Mouse (Mus musculus) kidney, embryonic 15.5 days (tissue): Measurements from ENCODE around the gene Cfdp1. TPM values are rescaled to one million over a fixed set of nuclear protein-coding genes. Genes with fewer than 3 reads are reported as not detected.
A peak's percentile ranks its signal among the peaks of the same experiment; 100 is the strongest.

Experiments used
- ATAC-seq: fragments of 200-750 bp; cut with Nextera tagmentation; replicated peaks from 2 replicates; pipeline ENCODE4 v1.8.0; 2017; ENCODE audit warnings: moderate TSS enrichment; ENCODE audit not compliant: low FRiP score
- H3K27ac ChIP-seq: fragments of 300-500 bp; sonication (generic); 2 replicates; pipeline ENCODE4 v1.5.1; 2015; ENCODE audit warnings: mild to moderate bottlenecking, inconsistent platforms
- H3K27me3 ChIP-seq: fragments of 300-500 bp; sonication (generic); 2 replicates; pipeline ENCODE4 v1.6.1; 2015; ENCODE audit warnings: inconsistent platforms
- H3K36me3 ChIP-seq: fragments of 300-500 bp; sonication (generic); 2 replicates; pipeline ENCODE4 v1.6.1; 2015; ENCODE audit warnings: inconsistent platforms
- H3K4me1 ChIP-seq: fragments of 300-500 bp; sonication (generic); 2 replicates; pipeline ENCODE4 v1.6.1; 2015; ENCODE audit warnings: inconsistent platforms
- H3K4me2 ChIP-seq: fragments of 300-500 bp; sonication (generic); 2 replicates; pipeline ENCODE4 v1.6.1; 2015; ENCODE audit warnings: moderate library complexity, mild to moderate bottlenecking, inconsistent platforms
- H3K4me3 ChIP-seq: fragments of 300-500 bp; sonication (generic); replicated peaks from 2 replicates; pipeline ENCODE4 v1.5.1; 2015; ENCODE audit warnings: mild to moderate bottlenecking, inconsistent platforms
- H3K9ac ChIP-seq: fragments of 300-500 bp; sonication (generic); 2 replicates; pipeline ENCODE4 v1.6.1; 2015; ENCODE audit warnings: mild to moderate bottlenecking, inconsistent platforms
- H3K9me3 ChIP-seq: fragments of 300-500 bp; sonication (generic); replicated peaks from 2 replicates; pipeline ENCODE4 v1.6.1; 2016; ENCODE audit warnings: inconsistent platforms
- WGBS: fragments of 180-500 bp; shearing (Covaris S2); methylation state at CpG from one replicate; pipeline ENCODE4 v1.1.7; 2015; ENCODE audit warnings: mixed read lengths; 5-methylcytosine and 5-hydroxymethylcytosine counted together
- polyA plus RNA-seq: library from polyadenylated mRNA; unstranded; fragments of >200 nt; fragmentation: Nextera tagmentation; extraction: Ambion mirVana; gene quantifications from 2 replicates; pipeline ENCODE4 v1.2.1, GENCODE M21; 2015

Cfdp1 gene
- polyA plus RNA-seq, 1 experiment from 2014 or later = 233 TPM

DNA sequence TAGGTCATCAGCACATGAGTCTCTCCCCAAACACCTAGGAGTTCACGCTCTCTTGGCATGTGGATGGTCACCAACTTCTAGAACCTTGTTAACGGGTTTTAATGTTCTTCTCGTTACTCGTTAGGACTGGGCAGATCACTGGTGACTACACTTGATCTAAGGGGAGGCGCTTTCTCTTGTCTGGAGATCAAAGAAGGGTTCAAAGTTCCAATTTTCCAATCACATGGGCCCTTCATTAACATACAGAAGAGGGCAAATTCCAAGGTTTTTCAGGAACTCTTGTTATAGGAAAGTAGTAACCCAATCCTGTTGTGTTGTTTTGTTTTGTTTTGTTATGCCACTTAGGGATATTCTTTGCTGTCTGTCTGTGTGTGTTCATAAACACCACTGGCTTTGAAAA is 95.3 kb downstream of the Cfdp1 start:
- Histone ChIP-seq H3K4me3 (no peak overlapping the region), H3K9me3 (no peaks in the 10 kb centered on the region), H3K27me3 (no peaks in the 10 kb centered on the region), H3K36me3 (no peaks in the 10 kb centered on the region), H3K4me1 (peaks cover 14% of the 10 kb centered on the region), H3K27ac (no peak overlapping the region), H3K9ac (no peak overlapping the region), H3K4me2 (no peak overlapping the region)
- ATAC-seq = no peak
- WGBS = 81% methylated on average over 5 of the region's 5 CpGs

DNA sequence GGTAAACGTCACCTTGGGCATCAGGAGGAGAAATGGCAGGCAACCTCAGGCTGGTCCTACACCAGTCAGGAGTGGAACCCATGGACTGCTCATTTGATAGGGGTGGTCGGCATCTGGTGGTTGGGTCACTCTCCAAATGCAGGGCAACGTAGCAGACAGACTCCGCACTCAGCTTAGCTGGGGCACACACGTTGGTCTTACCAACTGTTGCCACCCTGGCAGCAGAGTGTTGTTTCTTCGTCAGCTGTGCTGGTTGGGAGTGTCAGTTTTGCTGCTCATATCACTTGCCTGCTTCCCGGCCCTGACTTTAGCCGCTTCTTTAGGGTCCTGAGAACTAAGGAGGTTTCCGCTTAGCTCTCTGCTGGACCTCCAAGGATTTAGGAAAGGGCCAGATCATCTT is 96.5 kb downstream of the Cfdp1 start:
- no peak for ATAC-seq
- Histone ChIP-seq H3K4me3 (no peak overlapping the region), H3K4me1 (peaks cover 20% of the 10 kb centered on the region), H3K27ac (no peak overlapping the region), H3K27me3 (no peaks in the 10 kb centered on the region), H3K36me3 (no peaks in the 10 kb centered on the region), H3K9ac (no peak overlapping the region), H3K9me3 (no peaks in the 10 kb centered on the region), H3K4me2 (no peak overlapping the region)
- WGBS = 89% methylated on average over 9 of the region's 9 CpGs

DNA sequence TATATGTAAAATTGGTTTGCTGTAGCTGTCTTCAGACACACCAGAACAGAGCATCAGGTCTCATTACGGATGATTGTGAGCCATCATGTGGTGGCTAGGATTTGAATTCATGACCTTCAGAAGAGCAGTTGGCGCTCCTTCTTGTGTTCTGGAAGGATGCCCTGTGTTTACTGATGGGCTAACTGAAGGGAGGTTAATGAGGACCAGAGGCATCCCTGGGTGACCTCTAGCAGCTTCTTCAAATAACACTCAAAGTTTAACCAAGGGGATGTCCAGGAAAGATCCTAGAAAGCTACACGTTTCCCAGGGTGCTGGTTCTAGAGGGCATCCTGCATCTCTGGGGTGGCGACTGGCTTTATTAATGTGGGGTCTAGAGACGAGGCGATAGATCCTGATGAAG is 99.4 kb downstream of the Cfdp1 start:
- 67% methylated on average over 6 of the region's 6 CpGs for WGBS
- H3K9ac ChIP-seq = no peak overlapping the region
- H3K27me3 ChIP-seq = no peaks in the 10 kb centered on the region
- H3K36me3 ChIP-seq = no peaks in the 10 kb centered on the region
- no peak overlapping the region for H3K4me2 ChIP-seq
- H3K4me1 ChIP-seq = peaks cover 20% of the 10 kb centered on the region
- H3K4me3 ChIP-seq = no peak overlapping the region
- H3K27ac ChIP-seq = no peak overlapping the region
- no peaks in the 10 kb centered on the region for H3K9me3 ChIP-seq
- ATAC-seq = no peak

DNA sequence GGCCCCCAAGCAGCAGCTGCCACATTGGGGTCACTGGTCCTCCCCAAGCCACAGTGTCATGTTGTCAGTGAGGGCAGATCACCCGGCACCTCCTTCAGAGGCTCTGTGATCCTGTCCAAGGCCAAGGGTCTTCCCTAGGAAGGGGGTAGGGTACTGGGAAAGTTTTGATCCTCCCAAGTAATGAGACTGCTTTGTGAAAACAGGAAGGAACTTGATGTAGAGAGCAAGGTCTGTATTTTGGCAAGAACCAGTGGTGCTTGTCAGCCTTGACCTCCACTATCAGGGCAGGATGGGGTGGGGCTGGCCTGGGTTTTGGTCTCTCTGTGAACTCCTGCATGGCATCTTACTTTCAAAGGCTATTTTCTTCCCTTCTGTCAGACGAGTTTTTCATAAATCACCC is 100.0 kb downstream of the Cfdp1 start:
- Histone ChIP-seq H3K27ac (peak overlapping the region; percentile 63), H3K4me1 (peaks cover 20% of the 10 kb centered on the region), H3K4me2 (0 out of 2 replicates have a peak overlapping the region, but pooled peaks have one; percentile 4), H3K9me3 (no peaks in the 10 kb centered on the region), H3K9ac (no peak overlapping the region), H3K36me3 (no peaks in the 10 kb centered on the region), H3K27me3 (no peaks in the 10 kb centered on the region), H3K4me3 (no peak overlapping the region)
- 10% methylated on average over 2 of the region's 2 CpGs for WGBS
- ATAC-seq = peak; percentile 52; the same call in 1 of the 2 replicates

DNA sequence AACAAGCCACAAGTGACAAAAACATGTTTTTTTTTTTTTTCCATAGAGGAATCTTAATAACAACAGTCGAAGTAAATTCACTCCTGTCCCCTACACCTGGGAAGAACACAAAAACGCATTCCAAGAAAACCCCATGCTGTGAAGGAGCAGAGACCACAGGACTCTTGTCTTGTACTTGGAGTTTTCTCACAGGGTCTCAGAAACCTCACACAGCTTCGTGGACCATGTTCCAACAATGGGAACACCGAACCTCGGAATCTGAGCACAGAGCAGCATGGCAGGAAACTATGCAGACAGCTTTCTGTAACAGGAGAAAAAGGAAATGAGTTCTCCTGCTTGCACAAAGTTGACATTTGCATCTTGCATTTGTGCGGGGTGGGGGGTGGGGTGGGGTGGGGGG is 105.3 kb downstream of the Cfdp1 start:
- no peak for ATAC-seq
- no peaks in the 10 kb centered on the region for H3K9me3 ChIP-seq
- WGBS = 49% methylated on average over 6 of the region's 6 CpGs
- H3K36me3 ChIP-seq = no peaks in the 10 kb centered on the region
- no peak overlapping the region for H3K27ac ChIP-seq
- H3K4me2 ChIP-seq = no peak overlapping the region
- H3K27me3 ChIP-seq = no peaks in the 10 kb centered on the region
- H3K9ac ChIP-seq = no peak overlapping the region
- no peak overlapping the region for H3K4me3 ChIP-seq
- H3K4me1 ChIP-seq = peaks cover 40% of the 10 kb centered on the region

DNA sequence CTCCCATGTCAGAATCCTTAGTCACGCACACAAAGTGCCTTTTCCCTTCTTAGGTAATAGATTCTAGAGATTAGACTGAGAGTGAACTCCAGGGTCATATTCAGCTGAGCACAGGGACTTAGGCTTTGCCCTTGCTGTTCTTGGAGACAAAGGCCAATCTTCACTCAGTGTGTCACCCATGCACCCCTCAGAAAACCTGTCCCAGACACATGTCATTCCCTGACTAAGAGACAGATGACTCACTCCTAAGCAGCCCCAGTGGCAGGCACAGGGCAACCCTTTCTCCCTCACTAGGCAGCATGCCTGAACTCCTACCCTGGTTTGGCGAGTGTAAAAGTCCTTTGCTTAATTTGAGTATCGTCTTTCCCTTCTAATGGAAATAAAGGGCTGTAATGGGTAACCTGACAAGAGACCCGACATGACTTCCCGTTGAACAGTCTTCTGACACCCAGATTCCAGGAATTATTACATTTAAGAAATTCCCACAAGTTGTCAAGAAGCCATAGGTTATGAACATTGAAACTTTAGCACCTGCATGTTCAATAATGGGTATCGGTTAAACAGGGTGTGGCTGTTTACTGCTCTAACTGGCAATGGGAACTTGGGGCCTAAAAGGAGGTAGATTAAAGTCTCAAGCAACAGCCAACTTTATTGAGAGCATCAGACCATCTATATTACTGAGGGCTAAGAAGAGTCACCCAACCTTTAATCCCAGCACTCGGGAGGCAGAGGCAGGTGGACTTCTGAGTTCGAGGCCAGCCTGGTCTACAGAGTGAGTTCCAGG is 106.0 kb downstream of the Cfdp1 start:
- H3K27ac ChIP-seq = peak overlapping the region; percentile 29; the same call in 1 of the 2 replicates
- H3K4me2 ChIP-seq = no peak overlapping the region
- ATAC-seq = no peak
- no peaks in the 10 kb centered on the region for H3K9me3 ChIP-seq
- no peaks in the 10 kb centered on the region for H3K36me3 ChIP-seq
- no peak overlapping the region for H3K9ac ChIP-seq
- no peaks in the 10 kb centered on the region for H3K27me3 ChIP-seq
- 56% methylated on average over 8 of the region's 8 CpGs for whole genome bisulfite sequencing
- no peak overlapping the region for H3K4me3 ChIP-seq
- H3K4me1 ChIP-seq = peaks cover 37% of the 10 kb centered on the region

DNA sequence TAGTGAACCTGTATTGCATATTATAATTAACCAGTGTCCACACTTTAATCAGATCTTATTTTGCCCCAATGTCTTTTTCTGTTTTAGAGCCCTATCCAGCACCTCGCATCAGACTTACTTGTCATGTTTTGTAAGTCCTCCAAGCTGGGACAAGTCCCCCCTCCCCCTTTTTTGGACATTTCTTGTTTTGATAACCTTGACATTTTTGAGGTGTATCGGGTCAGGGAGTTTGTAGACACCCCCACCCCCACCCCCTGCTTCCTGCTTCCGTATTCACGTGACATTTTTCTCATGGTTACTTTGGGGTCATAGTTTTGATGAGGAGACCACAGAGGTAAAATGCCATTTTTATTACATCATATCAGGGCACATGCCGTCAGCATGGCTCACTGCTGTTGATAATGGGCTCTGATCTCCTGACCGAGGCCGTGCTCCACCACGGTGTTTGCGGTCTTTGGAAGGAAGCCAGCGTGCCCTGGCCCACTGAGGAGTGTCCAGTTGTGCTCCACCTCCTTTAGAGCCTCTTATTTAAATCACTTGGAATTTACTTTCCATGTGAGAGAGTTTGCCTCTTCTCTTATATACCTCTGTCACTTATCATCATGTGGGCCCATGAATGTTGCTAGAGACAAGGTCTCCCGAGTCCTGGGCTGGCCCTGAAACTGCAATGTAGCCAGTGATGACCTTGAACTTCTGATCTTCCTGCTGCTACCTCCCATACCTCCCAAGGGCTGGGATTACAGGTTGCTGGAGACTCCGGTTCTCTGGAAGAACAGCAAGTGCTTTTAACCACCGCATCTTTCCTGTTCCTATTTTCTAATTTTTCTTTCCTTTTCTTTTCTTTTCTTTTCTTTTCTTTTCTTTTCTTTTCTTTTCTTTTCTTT is 107.3 kb downstream of the Cfdp1 start:
- WGBS = 47% methylated on average over 13 of the region's 13 CpGs

DNA sequence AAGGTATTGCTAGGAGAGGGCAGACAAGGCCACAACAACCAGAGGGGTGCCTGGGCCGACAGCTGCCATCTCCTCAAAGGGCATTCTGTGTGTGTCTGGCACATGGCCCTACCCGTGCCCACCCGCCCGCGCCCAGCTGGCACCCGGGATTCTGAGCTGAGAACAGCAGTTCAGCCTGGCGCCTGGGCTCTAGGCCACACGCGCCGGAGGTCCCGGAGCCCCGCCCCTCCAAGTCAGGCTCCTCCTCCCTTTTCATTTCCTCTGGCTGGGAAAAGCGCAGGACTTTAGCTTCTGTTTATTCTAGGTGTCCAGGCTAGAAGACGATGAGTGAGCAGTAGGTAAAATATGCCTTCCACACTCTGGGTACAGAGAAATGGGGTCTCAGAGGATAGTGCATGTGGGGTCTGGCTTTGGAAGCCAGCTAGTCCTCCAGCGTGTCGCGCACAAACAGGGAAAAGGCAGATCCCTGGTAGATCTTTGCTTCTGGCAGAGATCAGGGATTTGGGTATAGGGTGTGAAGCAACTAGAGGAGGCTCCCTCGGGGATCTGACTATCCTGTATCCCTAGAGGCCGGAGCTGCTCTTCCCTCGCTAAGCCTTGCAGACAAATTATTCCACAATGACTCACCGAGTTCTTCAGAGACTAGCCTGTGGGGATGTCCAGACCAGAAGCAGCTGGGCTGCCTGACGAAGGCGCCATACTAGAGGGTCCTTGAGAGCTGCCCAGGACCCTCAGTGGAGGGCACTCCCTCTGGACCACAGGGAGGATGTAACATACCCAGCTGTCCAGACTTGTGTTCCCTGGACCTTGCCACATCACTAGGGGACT is 108.3 kb downstream of the Cfdp1 start:
- Histone ChIP-seq H3K9me3 (no peaks in the 10 kb centered on the region), H3K36me3 (no peaks in the 10 kb centered on the region), H3K9ac (0 out of 2 replicates have a peak overlapping the region, but pooled peaks have one; percentile 1), H3K27ac (peak overlapping the region; percentile 66), H3K27me3 (no peaks in the 10 kb centered on the region), H3K4me3 (peak overlapping the region; percentile 21), H3K4me1 (peaks cover 59% of the 10 kb centered on the region), H3K4me2 (peak overlapping the region; percentile 52)
- ATAC-seq = peak; percentile 41
- WGBS = 6% methylated on average over 23 of the region's 23 CpGs

More for the DNA sequence above, 107.3 kb downstream of the Cfdp1 start:
- Histone ChIP-seq H3K9me3 (no peaks in the 10 kb centered on the region), H3K9ac (no peak overlapping the region), H3K4me3 (no peak overlapping the region), H3K27ac (0 out of 2 replicates have a peak overlapping the region, but pooled peaks have one; percentile 66), H3K4me2 (no peak overlapping the region), H3K4me1 (peaks cover 49% of the 10 kb centered on the region), H3K27me3 (no peaks in the 10 kb centered on the region), H3K36me3 (no peaks in the 10 kb centered on the region)
- ATAC-seq = no peak

DNA sequence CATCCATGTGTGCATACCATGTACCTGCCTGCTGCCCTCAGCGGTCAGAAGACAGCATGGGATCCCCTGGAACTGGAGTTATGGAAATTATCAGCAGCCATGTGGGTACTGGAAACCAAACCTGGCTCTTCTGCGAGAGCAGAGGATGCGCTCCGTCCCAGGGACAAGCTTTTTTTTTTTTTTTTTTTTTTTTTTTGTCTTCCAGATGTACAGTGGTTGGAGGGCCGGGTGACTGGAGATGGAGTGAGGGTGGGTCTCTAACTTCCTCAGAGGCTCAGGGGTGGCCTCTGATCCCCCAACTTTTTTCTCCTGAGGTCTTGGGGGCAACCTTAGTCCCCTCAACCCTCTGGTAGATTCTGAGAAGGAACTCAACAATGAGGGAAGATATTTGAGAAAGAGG is 109.0 kb downstream of the Cfdp1 start:
- Histone ChIP-seq H3K27me3 (no peaks in the 10 kb centered on the region), H3K4me1 (peaks cover 67% of the 10 kb centered on the region), H3K4me3 (no peak overlapping the region), H3K36me3 (no peaks in the 10 kb centered on the region), H3K27ac (peak overlapping the region; percentile 66), H3K9me3 (no peaks in the 10 kb centered on the region), H3K4me2 (no peak overlapping the region; the same call in 1 of the 2 replicates), H3K9ac (no peak overlapping the region)
- WGBS = 60% methylated on average over 5 of the region's 5 CpGs
- ATAC-seq = no peak

DNA sequence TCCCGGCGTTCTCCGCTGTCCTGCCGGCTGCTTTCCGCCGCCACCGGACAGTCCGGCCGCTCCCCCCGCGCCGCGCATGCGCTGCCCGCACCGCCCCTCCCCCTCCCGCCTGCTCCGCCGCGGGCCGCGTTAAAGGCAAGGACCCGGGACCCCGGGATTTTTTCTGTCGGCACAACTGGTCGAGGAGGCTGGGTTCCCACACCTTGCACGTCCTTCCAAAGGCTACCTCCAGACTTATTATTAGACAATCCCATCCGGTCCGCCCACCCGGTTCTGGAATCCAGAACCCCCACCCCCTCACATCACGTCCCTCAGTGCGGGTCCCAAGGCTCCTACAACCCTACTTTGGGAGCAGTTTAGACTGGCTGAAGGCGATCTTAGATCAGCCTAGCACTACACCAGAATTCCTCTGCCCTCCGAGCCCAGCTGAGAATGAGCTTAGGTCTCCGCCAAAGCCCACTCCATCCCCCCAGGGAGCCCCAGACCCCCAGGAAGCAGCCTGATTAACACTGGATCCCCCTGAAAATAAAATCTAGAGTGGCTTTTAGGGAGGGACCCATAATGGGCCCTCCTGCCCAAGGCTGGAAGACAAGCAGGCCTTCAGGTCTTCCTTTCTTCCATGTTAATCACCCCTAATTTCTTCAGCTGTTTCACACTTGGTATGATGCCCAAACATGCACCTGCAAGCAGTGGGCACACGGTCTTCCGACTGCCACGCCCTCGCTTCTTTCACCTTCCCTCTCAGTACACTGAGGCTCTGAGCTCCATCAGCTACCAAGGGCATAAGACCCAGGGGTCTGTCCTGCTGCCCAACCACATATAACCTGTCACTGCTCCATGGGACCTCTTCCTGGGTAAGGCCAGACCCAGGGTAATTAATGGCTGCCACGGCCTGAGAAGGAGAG is 110.0 kb downstream of the Cfdp1 start, which contains the start of gene Bcar1:
Bcar1 (minus strand) TSS at position 18 of the 905 bp plus-strand sequence.
- Histone ChIP-seq H3K4me2 (peak within 1 kb of the TSS; percentile 79), H3K36me3 (no peaks in the 10 kb centered on the region), H3K4me3 (peak within 1 kb of the TSS; percentile 90), H3K27me3 (no peaks in the 10 kb centered on the region), H3K4me1 (peaks cover 77% of the 10 kb centered on the region), H3K9ac (peak within 1 kb of the TSS; percentile 90), H3K27ac (peak within 1 kb of the TSS; percentile 87), H3K9me3 (no peaks in the 10 kb centered on the region)
- peak; percentile 52 for ATAC-seq
- 11% methylated on average over 35 of the region's 40 CpGs for WGBS
